Mouse (Mus musculus): ENCODE measurements around the gene Tbcd. TPM values are rescaled to one million over a fixed set of nuclear protein-coding genes. Genes with fewer than 3 reads are reported as not detected.
"Not testable (repeated sequence)": the region's sequence is repeated elsewhere in the genome, so short reads cannot be mapped to it uniquely, and the experiment has no call there.

Tbcd gene
- total RNA-seq, 2 experiments from 2014 or later, result 10.2 to 12.5 TPM

- DNase-seq, result no peak
These were observed 202.7 kb downstream of the Tbcd start for GRCm38 (mm10) chr11:121654406-121654945.

- DNase-seq, result no peak
These were observed 203.5 kb downstream of the Tbcd start for GRCm38 (mm10) chr11:121655166-121655806.

GRCm38 (mm10) chr11:121655807-121656511 is 204.2 kb downstream of the Tbcd start:
- no peak for DNase-seq

GRCm38 (mm10) chr11:121658151-121658550 is 206.4 kb downstream of the Tbcd start:
- no peak for DNase-seq

GRCm38 (mm10) chr11:121660604-121661003 is 208.9 kb downstream of the Tbcd start:
- DNase-seq, result not testable (repeated sequence)

- DNase-seq, result no peak
These were observed 209.4 kb downstream of the Tbcd start for GRCm38 (mm10) chr11:121661116-121661515.

Other genes with a start within 250 kb of the Tbcd start
- 1 to 10 TPM; 4.8 to 6.9 TPM for gene Hexdc, start 247.5 kb upstream of the Tbcd start, total RNA-seq (2021)
- gene Ogfod3, start 247.2 kb upstream of the Tbcd start, total RNA-seq (2021), result 10 to 100 TPM; 11.5 to 11.6 TPM
- 1 to 10 TPM; 3.0 to 3.6 TPM for gene Cybc1, start 222.6 kb upstream of the Tbcd start, total RNA-seq (2021)
- gene Narf, start 214.7 kb upstream of the Tbcd start, total RNA-seq (2021), result 10 to 100 TPM; 78.0 to 90.7 TPM
- gene Foxk2, start 192.0 kb upstream of the Tbcd start, total RNA-seq (2021), result 10 to 100 TPM; 20.1 to 27.1 TPM
- 10 to 100 TPM; 17.9 to 18.4 TPM for gene Wdr45b, start 97.5 kb upstream of the Tbcd start, total RNA-seq (2021)
- gene Rab40b, start 63.7 kb upstream of the Tbcd start, total RNA-seq (2021), result 10 to 100 TPM; 10.4 to 11.6 TPM
- gene Fn3krp, start 30.5 kb upstream of the Tbcd start, total RNA-seq (2021), result 1 to 10 TPM; 3.5 to 4.4 TPM
- gene Fn3k, start 17.0 kb upstream of the Tbcd start, total RNA-seq (2021), result 10 to 100 TPM; 12.2 to 13.8 TPM
- gene Zfp750, start 67.4 kb downstream of the Tbcd start, total RNA-seq (2021), result under 1 TPM in 1 of 2 experiments, not detected in 1; 0.13 TPM
- gene B3gntl1, start 221.2 kb downstream of the Tbcd start, total RNA-seq (2021), result 1 to 10 TPM; 2.4 to 2.5 TPM
- gene Metrnl, start 249.6 kb downstream of the Tbcd start, total RNA-seq (2021), result 10 to 100 TPM in 1 of 2 experiments, 1 to 10 TPM in 1; 9.9 to 17.4 TPM

Data from gastrocnemius, postnatal 25 days (tissue).